ENCODE assay signal across 30 mouse cellular contexts in the genomic region with DNA sequence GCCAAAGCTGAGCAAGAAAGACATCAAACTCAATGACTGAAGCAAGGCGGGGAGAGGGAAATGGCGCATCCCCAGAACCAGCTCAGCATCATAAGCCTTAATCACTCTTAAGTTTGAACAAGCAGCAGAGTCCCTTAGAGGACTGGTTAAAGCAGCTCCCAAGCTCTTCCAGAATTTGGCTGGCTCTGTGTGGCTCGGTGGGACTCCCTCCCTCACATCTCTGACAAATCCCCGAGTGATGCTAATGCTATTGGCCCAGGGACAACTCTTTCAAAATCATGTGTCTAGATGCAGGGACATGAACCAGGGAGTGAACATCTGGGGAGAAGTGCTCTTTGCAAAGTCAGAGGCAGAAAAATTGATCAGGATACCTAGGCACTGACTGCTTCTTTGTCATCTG. TPM values are rescaled to one million over a fixed set of nuclear protein-coding genes. Genes with fewer than 3 reads are reported as not detected.
DNase-seq lines count a peak whose midpoint lies in the region; ATAC-seq and TF ChIP-seq lines count a peak whose summit lies in the region.
"Had no signal": no experiment of that assay in that cellular context is flagged by ENCODE, and none has a peak within 500 bp of the region (broad histone marks: within the 10 kb centered on the region; RNA-seq: fewer than 3 reads in every experiment).

No protein-coding gene starts in this region.

- no peak for TF ChIP-seq CTCF in gastrocnemius, adult 2 months (IDR thresholded peaks at IDR 0.05)
- TF ChIP-seq CTCF in layer of hippocampus, adult 2 months (conservative IDR thresholded peaks at IDR 0.05), result no peak

- H3K27ac ChIP-seq in gastrocnemius, adult 2 months, result peak overlapping the region; percentile 52; the same call in 1 of the 2 replicates
- H3K27ac ChIP-seq in layer of hippocampus, adult 2 months, result peak overlapping the region; percentile 57; the same call in 1 of the 2 replicates
- H3K27ac ChIP-seq in hindbrain, embryonic 16.5 days (ENCODE audit: low read depth, low read length), result no peak overlapping the region
- H3K27ac ChIP-seq: forebrain, embryonic 10.5 days; heart, embryonic 15.5 days; hindbrain, embryonic 10.5 days; hindbrain, postnatal 0 days; limb, embryonic 12.5 days; liver, embryonic 12.5 days; midbrain, embryonic 15.5 days; neural tube, embryonic 13.5 days; stomach, postnatal 0 days had no signal

- H3K4me3 ChIP-seq in gastrocnemius, adult 2 months, result no peak overlapping the region
- H3K4me3 ChIP-seq in layer of hippocampus, adult 2 months, result no peak overlapping the region
- H3K4me3 ChIP-seq in hindbrain, embryonic 16.5 days (ENCODE audit: low read length), result no peak overlapping the region
- H3K4me3 ChIP-seq: forebrain, embryonic 10.5 days; heart, embryonic 15.5 days; hindbrain, embryonic 10.5 days; limb, embryonic 12.5 days; liver, embryonic 12.5 days; megakaryocyte, embryonic 14.5 days; midbrain, embryonic 15.5 days; neural tube, embryonic 13.5 days had no signal

- ATAC-seq in hindbrain, embryonic 16.5 days, result no peak
- ATAC-seq: hindbrain, postnatal 0 days; intestine, embryonic 16.5 days; liver, embryonic 12.5 days; midbrain, embryonic 15.5 days had no signal

- no peaks in the 10 kb centered on the region for H3K27me3 ChIP-seq in hindbrain, embryonic 16.5 days (replicated peaks; ENCODE audit: control insufficient read depth, insufficient read depth, low read length)
- H3K27me3 ChIP-seq: heart, embryonic 15.5 days; limb, embryonic 12.5 days; midbrain, embryonic 15.5 days; neural tube, embryonic 13.5 days had no signal

- H3K4me2 ChIP-seq in hindbrain, embryonic 16.5 days (ENCODE audit: low read length), result no peak overlapping the region
- H3K4me2 ChIP-seq: heart, embryonic 15.5 days; limb, embryonic 12.5 days; liver, embryonic 12.5 days; midbrain, embryonic 15.5 days; neural tube, embryonic 13.5 days had no signal

- H3K9ac ChIP-seq in hindbrain, embryonic 16.5 days (ENCODE audit: low read depth, low read length), result no peak overlapping the region
- H3K9ac ChIP-seq: heart, embryonic 15.5 days; limb, embryonic 12.5 days; liver, embryonic 12.5 days; midbrain, embryonic 15.5 days; neural tube, embryonic 13.5 days had no signal

- intact Hi-C loops in gastrocnemius, adult 2 months (cut with DNase I), result no loop called here
- intact Hi-C loops in heart, postnatal 10 days (cut with DNase I), result no loop called here

- no peaks in the 10 kb centered on the region for H3K9me3 ChIP-seq in hindbrain, embryonic 16.5 days (ENCODE audit: control insufficient read depth, low read length)
- H3K9me3 ChIP-seq: forebrain, embryonic 10.5 days; heart, embryonic 15.5 days; hindbrain, embryonic 10.5 days; limb, embryonic 12.5 days; liver, embryonic 12.5 days; megakaryocyte, embryonic 14.5 days; midbrain, embryonic 15.5 days; neural tube, embryonic 13.5 days had no signal

- WGBS in hindbrain, embryonic 16.5 days, result 61% methylated on average over 4 of the region's 4 CpGs

- H3K4me1 ChIP-seq in hindbrain, embryonic 16.5 days (ENCODE audit: control insufficient read depth, insufficient read depth, low read depth, low read length), result peaks cover 3% of the 10 kb centered on the region
- H3K4me1 ChIP-seq: limb, embryonic 12.5 days; liver, embryonic 12.5 days; megakaryocyte, embryonic 14.5 days had no signal

- DNase-seq in gastrocnemius, adult 2 months, result peak; percentile 41
- no peak for DNase-seq in gastrocnemius, postnatal 4 days (ENCODE audit: low spot score in 2 of 2)
- no peak for DNase-seq in layer of hippocampus, adult 2 months (ENCODE audit: low spot score in 2 of 2)
- no peak for DNase-seq in layer of hippocampus, adult 8-10 months (ENCODE audit: low spot score in 2 of 2)
- DNase-seq in ZHBTc4 (ENCODE audit: low read depth, low spot score), result peak; percentile 10
- DNase-seq in heart, postnatal 10 days, result peak; percentile 32 to 37
- DNase-seq: adrenal gland, postnatal 14 days; cerebellum, adult 9-10 months; kidney, adult 9 months; kidney, postnatal 14 days; layer of hippocampus, postnatal 36 days; lung, adult 18-20 months; lung, postnatal 36 days; right cerebral cortex, adult 18-20 months; thymus, adult 2 months; thymus, postnatal 4 days had no signal

- no peaks in the 10 kb centered on the region for H3K36me3 ChIP-seq in hindbrain, embryonic 16.5 days (ENCODE audit: control insufficient read depth, insufficient read depth, low read length)
- H3K36me3 ChIP-seq: forebrain, embryonic 10.5 days; heart, embryonic 15.5 days; hindbrain, embryonic 10.5 days; limb, embryonic 12.5 days; liver, embryonic 12.5 days; midbrain, embryonic 15.5 days; neural tube, embryonic 13.5 days had no signal

RNA-seq across cellular contexts. Expression of gene Pitpnm3, which starts 36.4 kb away (rescaled TPM):
- 1 to 10 TPM; 1.7 to 2.2 TPM for total RNA-seq in gastrocnemius, adult 2 months (2021)
- total RNA-seq in gastrocnemius, postnatal 4 days (2021), result 1 to 10 TPM; 1.4 to 1.5 TPM
- total RNA-seq in layer of hippocampus, adult 2 months (2021), result 10 to 100 TPM; 29.3 to 30.0 TPM
- 10 to 100 TPM; 30.5 to 46.8 (median 35.3) TPM for total RNA-seq in layer of hippocampus, adult 8-10 months (2022)
- total RNA-seq in heart, postnatal 10 days (2021), result 1 to 10 TPM; 1.3 to 2.1 TPM
- polyA plus RNA-seq in hindbrain, embryonic 16.5 days (2015; fragmentation: Nextera tagmentation; extraction: Ambion mirVana), result 5.5 and 5.8 TPM in 2 replicates
- total RNA-seq: MEL had no signal

RNA-seq across cellular contexts. Expression of gene Pimreg, which starts 57.3 kb away (rescaled TPM):
- total RNA-seq in gastrocnemius, adult 2 months (2021), result not detected
- total RNA-seq in gastrocnemius, postnatal 4 days (2021), result 10 to 100 TPM; 21.3 to 30.0 TPM
- total RNA-seq in layer of hippocampus, adult 2 months (2021), result under 1 TPM; 0.90 to 0.93 TPM
- under 1 TPM in 2 of 4 experiments, not detected in 2; 0.58 to 0.77 TPM for total RNA-seq in layer of hippocampus, adult 8-10 months (2022)
- 10 to 100 TPM; 14.3 to 17.7 TPM for total RNA-seq in heart, postnatal 10 days (2021)
- 33.5 and 38.5 TPM in 2 replicates for polyA plus RNA-seq in hindbrain, embryonic 16.5 days (2015; fragmentation: Nextera tagmentation; extraction: Ambion mirVana)
- total RNA-seq: layer of hippocampus, adult 18-20 months had no signal

Comparison
In these comparisons a context has a peak if more than half of its experiments do, and no peak if none do; other contexts are left out.
1. DNase-seq: peak in gastrocnemius, adult 2 months (single experiment), ZHBTc4 (single experiment) and heart, postnatal 10 days (2 of 2); none in gastrocnemius, postnatal 4 days (0 of 2), layer of hippocampus, adult 2 months (0 of 2) and layer of hippocampus, adult 8-10 months (0 of 2).
2. RNA of gene Pimreg, which starts 57.3 kb away (total RNA-seq): 21.3 to 30.0 TPM in gastrocnemius, postnatal 4 days and 14.3 to 17.7 TPM in heart, postnatal 10 days; 0.90 to 0.93 TPM in layer of hippocampus, adult 2 months, 0.58 to 0.77 TPM in layer of hippocampus, adult 8-10 months and not detected in gastrocnemius, adult 2 months; every median in the first group is over 4 times any median in the second.
3. RNA of gene Pitpnm3, which starts 36.4 kb away (total RNA-seq): 30.5 to 46.8 TPM in layer of hippocampus, adult 8-10 months and 29.3 to 30.0 TPM in layer of hippocampus, adult 2 months; 1.7 to 2.2 TPM in gastrocnemius, adult 2 months, 1.3 to 2.1 TPM in heart, postnatal 10 days and 1.4 to 1.5 TPM in gastrocnemius, postnatal 4 days; every median in the first group is over 4 times any median in the second.